Mouse (Mus musculus): ENCODE data around the gene Dbnl. TPM values are rescaled to one million over a fixed set of nuclear protein-coding genes. Genes with fewer than 3 reads are reported as not detected.
"Not testable (repeated sequence)": the region's sequence is repeated elsewhere in the genome, so short reads cannot be mapped to it uniquely, and the experiment has no call there.

Gene Dbnl
- total RNA-seq, 2 experiments from 2014 or later: 47.1 to 58.7 TPM

DNA sequence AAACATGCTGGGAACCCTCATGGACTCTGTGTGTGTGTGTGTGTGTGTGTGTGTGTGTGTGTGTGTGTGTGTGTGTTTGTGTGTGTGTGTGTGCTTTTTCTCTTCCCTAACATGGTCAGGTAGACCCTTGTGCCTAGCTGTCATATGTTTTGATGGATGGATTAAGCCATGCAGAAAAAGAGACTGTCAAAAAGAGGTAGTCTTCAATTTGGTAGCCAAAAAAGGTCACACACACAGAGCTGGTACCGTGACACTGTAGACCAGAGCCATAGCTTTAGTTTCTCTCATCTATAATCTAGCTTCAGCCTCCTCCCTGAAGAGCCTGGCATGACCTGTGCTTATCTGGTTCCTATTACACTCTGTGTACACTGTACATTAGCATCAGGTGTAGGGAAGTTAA, 2.1 kb downstream of the Dbnl start:
- ATAC-seq (replicated peaks; ENCODE audit: low FRiP score, low TSS enrichment, poor library complexity, severe bottlenecking): no peak

DNA sequence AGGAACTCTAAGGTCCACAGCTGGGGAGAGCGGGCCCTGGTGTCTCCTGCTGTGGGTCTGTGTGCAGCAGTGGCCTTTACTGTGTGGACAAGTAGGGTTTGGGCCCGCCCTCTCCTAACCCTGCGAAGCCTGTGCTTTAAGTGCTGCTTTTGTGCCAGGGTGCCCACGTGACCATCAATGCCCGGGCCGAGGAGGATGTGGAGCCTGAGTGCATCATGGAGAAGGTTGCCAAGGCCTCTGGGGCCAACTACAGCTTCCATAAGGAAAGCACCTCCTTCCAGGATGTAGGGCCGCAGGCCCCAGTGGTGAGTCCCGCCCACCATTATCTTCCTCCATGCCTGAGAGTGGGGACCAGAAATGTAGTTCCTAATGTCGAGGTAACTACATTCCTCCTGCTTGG, 7.0 kb downstream of the Dbnl start:
- ATAC-seq (replicated peaks; ENCODE audit: low FRiP score, low TSS enrichment, poor library complexity, severe bottlenecking): no peak

DNA sequence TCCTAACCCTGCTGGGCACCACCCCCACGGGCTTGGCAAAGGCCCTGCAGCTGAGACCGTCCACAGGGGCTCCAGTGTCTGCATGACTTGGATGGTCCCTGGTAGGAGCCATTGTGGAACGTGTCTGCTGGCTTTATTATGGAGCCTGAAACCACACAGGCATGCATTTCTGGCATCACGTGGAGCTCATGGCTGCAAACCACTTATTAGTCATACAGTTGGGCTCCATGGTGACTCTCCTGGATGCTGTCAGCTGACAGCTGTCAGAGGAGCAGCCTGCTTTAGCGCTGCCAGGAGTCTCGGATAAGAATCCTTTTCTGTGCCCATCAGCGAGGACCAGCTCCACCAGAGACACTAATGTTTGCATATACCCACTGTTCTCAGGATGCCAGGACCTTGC, 7.4 kb downstream of the Dbnl start:
- no peak for ATAC-seq (replicated peaks; ENCODE audit: low FRiP score, low TSS enrichment, poor library complexity, severe bottlenecking)

DNA sequence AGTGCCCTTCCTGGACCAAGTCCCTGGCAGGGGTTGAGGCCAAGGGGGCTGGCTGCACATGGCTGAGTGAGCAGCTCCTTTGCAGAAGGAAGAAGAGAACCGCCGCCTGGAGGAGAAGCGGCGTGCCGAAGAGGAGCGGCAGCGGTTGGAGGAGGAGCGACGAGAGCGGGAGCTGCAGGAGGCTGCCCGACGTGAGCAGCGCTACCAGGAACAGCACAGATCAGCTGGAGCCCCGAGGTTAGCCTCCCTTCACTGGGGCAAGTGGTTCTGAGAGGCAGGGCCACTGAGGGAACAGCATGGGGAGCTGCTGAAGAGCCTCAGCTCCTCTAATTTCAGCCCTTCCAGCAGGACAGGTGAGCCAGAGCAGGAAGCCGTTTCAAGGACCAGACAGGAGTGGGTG, 8.7 kb downstream of the Dbnl start:
- ATAC-seq (replicated peaks; ENCODE audit: low FRiP score, low TSS enrichment, poor library complexity, severe bottlenecking): no peak

DNA sequence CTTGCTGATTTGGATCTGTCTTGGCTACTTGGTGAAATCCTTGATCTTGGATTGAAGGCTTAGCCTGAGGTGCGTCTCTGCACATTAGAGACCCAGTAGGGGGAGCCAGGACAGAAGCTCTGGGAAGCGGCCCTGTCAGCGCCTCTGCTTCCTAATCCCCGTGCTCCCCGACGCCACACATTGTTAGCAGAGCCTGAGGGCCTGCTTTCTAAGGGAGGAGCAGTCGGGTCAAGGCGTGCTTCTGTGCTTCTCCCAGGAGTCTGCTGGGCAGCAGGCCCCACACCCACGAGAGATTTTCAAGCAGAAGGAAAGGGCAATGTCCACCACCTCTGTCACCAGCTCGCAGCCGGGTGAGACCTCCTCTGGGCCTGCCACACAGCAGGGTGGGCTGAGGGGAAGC, 9.1 kb downstream of the Dbnl start:
- no peak for ATAC-seq (replicated peaks; ENCODE audit: low FRiP score, low TSS enrichment, poor library complexity, severe bottlenecking)

DNA sequence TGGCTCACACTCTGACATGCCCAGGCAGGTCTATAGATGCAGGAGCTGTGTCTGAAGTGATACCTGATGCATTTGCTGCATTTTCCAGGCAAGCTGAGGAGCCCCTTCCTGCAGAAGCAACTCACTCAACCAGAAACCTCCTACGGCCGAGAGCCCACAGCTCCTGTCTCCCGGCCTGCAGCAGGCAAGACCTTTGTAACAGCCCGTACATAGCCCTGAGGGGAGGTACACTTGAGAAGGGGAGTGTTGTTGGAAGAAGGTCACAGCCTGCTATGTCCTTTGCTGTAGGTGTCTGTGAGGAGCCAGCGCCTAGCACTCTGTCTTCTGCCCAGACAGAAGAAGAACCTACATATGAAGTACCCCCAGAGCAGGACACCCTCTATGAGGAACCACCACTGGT, 9.6 kb downstream of the Dbnl start:
- no peak for ATAC-seq (replicated peaks; ENCODE audit: low FRiP score, low TSS enrichment, poor library complexity, severe bottlenecking)

DNA sequence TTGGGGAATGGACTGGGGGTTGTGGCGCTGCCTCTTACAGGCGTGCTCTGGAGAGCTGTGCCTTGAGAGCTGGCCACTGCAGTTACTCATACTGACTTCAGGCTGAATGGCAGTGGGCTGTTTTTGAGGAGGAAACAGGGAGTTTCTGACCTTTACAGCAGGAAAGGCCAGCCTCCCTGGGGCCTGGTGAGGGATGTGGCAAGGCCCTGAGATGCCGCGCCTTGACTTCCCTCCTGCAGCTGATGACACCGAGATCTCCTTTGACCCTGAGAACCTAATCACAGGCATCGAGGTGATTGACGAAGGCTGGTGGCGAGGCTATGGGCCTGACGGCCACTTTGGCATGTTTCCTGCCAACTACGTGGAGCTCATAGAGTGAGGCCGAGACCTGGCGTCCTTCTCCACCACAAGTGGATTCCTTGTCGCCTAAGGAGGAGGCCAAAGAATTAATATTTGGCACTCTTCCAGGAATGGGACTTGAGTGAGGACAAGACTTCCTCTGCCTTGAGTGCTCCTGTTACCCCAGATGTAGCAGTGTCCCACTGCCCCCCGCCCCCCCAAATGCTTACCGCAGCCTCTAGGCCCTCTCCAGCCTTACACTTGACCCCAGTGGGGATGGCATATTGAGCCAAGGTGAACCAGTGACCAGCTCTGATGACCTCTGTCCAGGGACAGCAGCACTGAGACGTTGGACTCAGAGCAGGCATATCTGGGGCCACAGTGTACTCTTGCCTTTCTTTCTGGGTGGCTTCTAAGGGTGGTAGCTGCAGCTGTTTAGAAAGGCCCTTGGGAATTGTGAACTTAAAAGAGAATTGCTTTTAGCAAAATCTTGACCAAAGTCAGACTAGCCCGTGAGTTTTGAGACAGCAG, 11.6 kb downstream of the Dbnl start:
- no peak for ATAC-seq (replicated peaks; ENCODE audit: low FRiP score, low TSS enrichment, poor library complexity, severe bottlenecking)

DNA sequence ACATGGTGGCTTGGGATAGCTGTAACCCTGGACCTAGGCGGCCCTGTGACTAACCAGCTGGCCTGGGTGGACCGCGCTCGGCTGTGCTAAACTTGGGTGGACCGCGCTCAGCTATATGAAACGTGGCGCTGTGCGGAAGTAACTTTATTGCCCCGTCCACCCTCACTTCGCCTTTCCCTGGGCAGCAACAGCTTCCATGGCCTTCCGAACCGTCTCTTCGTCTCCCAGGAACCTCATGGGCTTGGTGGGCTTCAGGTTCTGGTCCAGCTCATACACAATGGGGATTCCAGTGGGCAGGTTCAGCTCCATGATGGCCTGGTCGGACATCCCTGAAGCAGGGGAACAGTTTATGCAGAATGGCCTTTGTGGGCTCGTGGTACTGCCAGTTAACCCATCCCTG, 13.2 kb downstream of the Dbnl start:
- no peak for ATAC-seq (replicated peaks; ENCODE audit: low FRiP score, low TSS enrichment, poor library complexity, severe bottlenecking)

DNA sequence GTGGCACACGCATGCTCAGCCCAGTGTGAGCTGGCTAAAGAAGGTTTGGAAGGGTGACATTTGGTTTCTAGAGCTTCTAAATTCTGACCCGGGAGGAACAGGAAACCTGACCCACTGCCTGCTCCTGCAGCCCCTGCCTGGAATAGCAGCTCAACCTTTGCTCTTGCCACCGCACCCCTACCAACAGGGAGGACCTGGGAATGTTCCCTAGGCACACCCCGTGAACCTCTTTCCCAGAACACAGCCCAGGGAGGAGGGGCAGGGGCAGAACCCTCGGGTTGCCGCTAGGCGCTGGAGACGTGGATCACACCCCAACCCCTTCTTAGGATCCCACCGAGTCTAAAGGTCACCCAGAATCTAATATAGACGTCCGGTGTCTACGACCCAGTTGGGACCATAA, 13.7 kb downstream of the Dbnl start:
- no peak for ATAC-seq (replicated peaks; ENCODE audit: low FRiP score, low TSS enrichment, poor library complexity, severe bottlenecking)

DNA sequence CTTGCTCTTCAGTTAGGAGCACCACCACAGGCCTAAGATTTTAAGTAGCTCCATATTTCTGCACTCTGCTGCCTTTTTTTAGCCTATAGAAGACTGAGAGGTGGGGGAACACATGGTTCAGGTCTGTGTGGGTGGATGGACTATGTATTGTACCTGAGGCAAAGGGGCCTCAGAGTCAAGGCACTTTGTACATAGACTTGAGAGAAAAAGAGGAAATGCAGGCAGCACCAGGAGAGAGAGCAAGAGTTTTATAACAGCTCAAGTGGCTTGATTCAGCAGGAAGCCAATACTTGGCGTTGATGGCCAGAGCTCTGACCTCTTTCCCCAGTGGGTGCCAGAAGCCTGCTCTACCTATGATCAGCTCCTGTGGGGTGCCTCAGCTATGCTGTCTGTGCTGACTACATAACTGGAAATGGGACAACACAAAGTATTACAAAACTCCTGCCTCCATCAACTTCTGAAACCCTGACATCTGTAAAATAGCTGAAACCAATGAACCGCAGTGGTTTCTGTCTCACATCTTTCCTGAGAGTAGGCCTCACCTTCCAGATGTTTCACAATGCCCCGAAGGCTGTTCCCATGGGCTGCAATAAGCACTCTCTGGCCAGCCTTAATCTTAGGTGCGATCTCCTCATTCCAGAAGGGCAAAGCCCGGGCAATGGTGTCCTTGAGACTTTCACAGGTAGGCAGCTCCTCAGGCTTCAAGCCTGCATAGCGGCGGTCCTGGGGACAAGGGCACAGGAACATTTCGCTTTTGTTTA, 14.3 kb downstream of the Dbnl start:
- ATAC-seq (replicated peaks; ENCODE audit: low FRiP score, low TSS enrichment, poor library complexity, severe bottlenecking): no peak

DNA sequence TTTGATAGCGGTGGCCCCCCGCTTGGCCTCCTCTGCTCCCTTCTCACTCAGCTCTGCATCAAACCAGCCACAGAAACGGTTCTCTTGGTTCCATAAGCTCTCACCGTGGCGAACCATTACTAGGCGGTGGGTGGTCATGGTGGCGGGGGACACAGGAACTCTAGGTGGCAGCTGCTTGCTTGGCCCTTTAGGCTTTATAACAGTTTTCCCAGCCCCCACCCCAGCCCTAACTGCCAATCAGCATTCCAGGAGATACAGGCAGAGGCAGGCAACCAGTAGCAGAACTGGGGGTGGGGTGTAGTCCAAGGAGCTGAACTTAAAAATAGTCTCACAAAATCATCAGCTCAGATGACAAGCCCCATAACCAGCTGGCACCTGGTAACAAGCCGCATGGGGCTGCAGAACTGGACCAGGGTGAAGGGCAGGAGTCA, 15.3 kb downstream of the Dbnl start, which contains the start of gene Pgam2:
Gene Pgam2, minus strand, starts transcription at position 183 of the 431 bp plus-strand sequence.
- ATAC-seq (replicated peaks; ENCODE audit: low FRiP score, low TSS enrichment, poor library complexity, severe bottlenecking): no peak

DNA sequence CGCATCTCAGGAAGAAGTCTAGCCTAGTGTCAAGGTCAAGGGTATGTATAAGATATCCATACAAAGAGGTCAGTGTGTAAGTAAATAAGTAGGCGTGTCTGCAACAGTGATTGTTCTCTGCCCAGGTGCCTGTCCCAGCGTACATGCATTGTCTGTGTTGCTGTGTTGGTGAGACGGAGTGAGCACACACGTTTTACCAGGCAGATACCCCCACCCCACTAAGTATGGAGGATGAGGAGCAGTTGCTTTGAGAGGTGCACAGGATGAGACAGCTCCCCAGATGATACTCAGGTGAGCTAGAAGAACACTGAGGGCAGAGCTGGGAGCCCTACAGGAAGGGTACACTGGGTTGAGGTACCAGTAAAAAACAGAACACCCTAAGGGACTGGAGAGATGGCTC, 15.9 kb downstream of the Dbnl start:
- ATAC-seq (replicated peaks; ENCODE audit: low FRiP score, low TSS enrichment, poor library complexity, severe bottlenecking): no peak

DNA sequence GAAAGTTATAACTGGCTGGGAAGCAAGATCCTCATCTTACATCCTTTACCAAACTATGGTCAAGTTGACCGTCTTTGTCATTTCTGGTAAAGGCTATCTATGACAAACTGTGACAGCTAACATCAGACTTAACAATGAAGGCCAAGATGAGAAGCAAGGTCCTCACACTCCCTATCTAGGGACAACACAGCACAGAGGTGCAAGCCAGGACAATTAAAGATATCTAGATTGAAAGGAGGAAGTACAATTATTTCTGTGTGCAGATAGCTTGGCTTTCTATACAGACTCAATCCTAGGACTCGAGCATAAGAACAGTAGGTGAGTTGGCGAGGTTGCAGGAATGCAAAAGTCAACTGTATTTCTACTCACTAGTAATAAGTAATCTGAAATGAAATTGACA, 17.4 kb downstream of the Dbnl start:
- 0 out of 2 replicates have a peak, but pooled peaks have one; percentile 15 for ATAC-seq (replicated peaks; ENCODE audit: low FRiP score, low TSS enrichment, poor library complexity, severe bottlenecking)

DNA sequence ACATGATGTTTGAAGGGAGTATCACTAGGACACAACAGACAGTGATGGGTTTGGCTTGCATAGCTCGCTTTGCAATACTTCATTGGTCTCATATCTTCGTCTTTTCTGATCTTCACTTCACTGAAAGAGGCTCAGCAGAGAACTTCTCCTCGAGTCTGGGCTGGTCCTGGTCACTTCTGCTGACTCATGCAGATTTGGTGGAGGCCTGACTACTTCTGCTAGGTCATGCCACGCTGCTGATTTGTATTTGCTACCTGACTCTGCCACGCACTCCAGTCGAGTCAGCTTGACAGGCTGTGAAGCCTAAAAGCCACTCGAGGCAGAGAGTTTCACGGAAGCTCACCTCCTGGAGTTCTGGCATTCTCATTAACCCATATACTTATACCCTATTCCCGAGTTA, 19.7 kb downstream of the Dbnl start:
- no peak for ATAC-seq (replicated peaks; ENCODE audit: low FRiP score, low TSS enrichment, poor library complexity, severe bottlenecking)

DNA sequence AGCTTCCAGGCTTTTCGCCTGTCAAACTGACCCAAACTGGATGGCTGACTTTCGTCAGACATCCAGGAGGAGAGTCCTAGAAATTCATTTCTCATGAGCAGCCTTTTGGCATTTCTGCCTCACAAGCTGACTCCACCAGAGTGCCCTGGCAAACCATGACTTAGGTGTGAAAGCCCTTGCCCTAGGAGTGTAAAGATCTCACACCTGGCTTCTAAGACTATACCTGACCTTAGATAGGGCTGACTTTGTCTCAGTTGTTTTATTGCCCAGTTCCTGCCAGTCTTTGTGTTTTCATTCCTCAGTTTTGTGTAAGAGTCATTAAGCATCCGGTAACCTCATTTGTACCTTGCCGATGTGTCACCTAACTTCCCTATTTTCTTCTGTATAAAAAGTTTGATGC, 21.2 kb downstream of the Dbnl start:
- not testable (repeated sequence) for ATAC-seq (replicated peaks; ENCODE audit: low FRiP score, low TSS enrichment, poor library complexity, severe bottlenecking)

DNA sequence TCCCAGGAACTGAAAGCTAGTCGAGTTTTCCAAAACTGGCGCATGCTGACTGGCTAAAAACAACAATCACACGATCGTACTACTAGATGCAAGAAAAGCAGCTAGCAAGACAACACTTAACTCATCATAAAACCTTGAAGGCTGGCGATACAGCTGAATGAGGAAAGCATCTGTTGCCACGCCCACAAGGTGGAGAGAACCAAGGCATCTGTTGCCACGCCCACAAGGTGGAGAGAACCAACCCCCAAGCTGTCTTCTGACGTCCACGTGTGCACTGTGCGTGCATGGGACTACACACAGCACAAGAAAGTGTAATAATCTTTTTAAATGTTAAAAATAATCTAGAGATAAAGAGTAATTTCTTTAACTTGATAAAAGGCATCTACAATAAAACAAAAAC, 25.1 kb downstream of the Dbnl start:
- no peak for ATAC-seq (replicated peaks; ENCODE audit: low FRiP score, low TSS enrichment, poor library complexity, severe bottlenecking)

DNA sequence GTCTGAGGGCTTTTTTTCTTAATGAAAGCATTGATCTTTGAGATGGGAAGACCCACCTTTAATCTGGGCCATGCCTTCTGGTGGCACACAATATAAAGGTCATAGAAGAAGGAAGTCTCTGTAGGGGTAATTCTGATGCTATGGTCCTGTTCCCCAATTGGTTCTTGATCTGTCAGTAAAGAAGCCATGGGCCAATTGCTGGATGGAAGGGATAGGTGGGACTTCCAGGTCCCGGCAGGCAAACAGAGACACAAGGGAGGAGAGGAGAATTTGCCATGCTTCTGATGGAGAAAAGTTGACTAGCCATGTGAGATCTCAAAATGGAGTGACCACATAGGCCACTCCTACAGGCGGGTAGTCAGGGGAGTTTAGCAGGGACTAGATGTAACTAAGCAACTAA, 30.9 kb downstream of the Dbnl start:
- ATAC-seq (replicated peaks; ENCODE audit: low FRiP score, low TSS enrichment, poor library complexity, severe bottlenecking): no peak

DNA sequence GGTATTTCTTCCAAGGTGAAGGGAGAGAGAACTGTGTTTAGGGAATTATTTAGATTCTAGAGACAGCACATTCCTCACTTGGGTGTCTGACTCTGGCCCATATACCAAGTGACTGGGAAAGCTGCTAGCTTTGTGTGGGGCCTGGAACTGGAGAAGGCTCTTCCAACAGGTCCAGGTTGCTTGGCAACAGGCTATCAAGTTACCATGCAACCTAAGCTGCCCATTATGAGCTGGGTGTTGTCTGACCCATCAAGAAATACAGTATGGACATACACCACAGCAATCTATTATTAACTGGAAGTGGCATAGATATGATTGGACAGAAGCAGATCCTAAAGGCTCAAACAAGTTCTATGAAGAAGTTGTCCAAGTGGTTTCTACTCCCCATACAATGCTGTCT, 37.1 kb downstream of the Dbnl start:
- no peak for ATAC-seq (replicated peaks; ENCODE audit: low FRiP score, low TSS enrichment, poor library complexity, severe bottlenecking)

DNA sequence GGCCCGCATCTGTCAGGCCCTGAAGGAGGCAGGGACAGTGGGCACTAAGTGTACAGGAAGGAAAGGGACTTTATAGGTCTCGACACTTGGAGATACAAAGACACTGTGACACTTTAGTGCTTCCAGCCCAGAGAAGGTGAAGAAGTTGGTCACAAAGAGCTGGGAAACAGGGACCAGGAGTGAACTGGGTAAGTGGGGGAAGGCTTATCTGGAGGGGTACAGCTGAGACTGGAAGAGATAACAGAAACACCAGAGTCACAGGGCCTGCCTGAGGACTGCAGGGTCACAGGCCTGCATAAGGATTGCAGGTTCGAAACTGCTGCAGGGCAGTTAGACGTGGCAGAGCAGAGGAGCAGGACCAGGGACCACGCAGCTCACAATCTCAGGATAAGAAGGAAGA, 39.6 kb downstream of the Dbnl start:
- 0 out of 2 replicates have a peak, but pooled peaks have one; percentile 15 for ATAC-seq (replicated peaks; ENCODE audit: low FRiP score, low TSS enrichment, poor library complexity, severe bottlenecking)

DNA sequence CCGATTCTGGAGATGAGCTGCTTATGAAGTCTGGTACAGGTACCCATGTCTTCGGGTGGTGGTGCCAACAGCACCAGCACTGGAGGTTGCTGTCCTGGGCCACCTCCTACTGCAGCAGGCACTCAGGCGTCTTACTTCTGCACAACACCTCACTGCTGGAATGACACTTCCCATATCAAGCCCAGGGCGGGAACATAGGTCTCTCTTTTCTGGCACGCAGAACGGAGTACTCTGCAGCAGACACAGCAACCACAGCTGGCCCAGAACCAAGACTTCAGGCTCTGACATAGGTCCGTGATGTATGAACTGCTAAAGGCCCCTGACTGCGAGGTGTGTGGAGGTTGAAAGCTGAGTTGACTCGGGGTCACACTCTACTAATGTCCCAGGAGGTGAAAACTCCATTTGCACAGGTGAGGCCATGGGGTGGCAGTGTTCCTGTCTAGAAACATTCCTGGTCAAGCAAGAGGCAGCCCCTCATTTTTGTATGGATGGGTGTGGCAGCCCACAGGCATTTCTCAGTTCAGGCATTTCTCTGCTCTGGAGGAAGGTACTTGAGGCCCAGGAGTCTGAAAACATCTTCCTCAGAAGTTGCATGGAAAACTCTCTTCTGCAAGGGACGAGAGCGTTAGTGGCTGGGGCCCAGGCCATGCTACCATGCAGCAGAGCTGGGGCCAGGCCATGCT, 40.4 kb downstream of the Dbnl start:
- no peak for ATAC-seq (replicated peaks; ENCODE audit: low FRiP score, low TSS enrichment, poor library complexity, severe bottlenecking)

All from megakaryocyte-erythroid progenitor cell, adult 5-6 weeks (primary cell).